Mouse (Mus musculus) liver, adult 2 months (tissue): Measurements from ENCODE around the gene Thrb. TPM values are rescaled to one million over a fixed set of nuclear protein-coding genes. Genes with fewer than 3 reads are reported as not detected.
A peak's percentile ranks its signal among the peaks of the same experiment; 100 is the strongest.
"Not testable (repeated sequence)": the region's sequence is repeated elsewhere in the genome, so short reads cannot be mapped to it uniquely, and the experiment has no call there.

Experiments used
- DNase-seq: peaks from one replicate; pipeline ENCODE4 v3.0.0-alpha.2; 2011; ENCODE audit warnings: low read depth, low spot score; ENCODE audit errors: extremely low read depth
- H3K27ac ChIP-seq: fragments of 200-500 bp; replicated peaks from 2 replicates; pipeline ENCODE4 v1.5.1; 2012; ENCODE audit warnings: low read depth, mild to moderate bottlenecking, control low read depth, inconsistent platforms, low read length; ENCODE audit not compliant: insufficient read depth
- H3K27me3 ChIP-seq: fragments of 200-500 bp; 2 replicates; pipeline ENCODE4 v1.6.1; 2012; ENCODE audit warnings: mild to moderate bottlenecking, moderate library complexity, low read length, inconsistent platforms; ENCODE audit not compliant: control insufficient read depth, insufficient read depth
- H3K36me3 ChIP-seq: fragments of 200-500 bp; 2 replicates; pipeline ENCODE4 v1.6.1; 2012; ENCODE audit warnings: low read length, inconsistent platforms; ENCODE audit not compliant: control insufficient read depth, insufficient read depth
- H3K4me1 ChIP-seq: fragments of 200-500 bp; 2 replicates; pipeline ENCODE4 v1.6.1; 2011; ENCODE audit warnings: low read length; ENCODE audit not compliant: control insufficient read depth, insufficient read depth
- H3K4me3 ChIP-seq: fragments of 200-500 bp; 2 replicates; pipeline ENCODE4 v1.5.1; 2011; ENCODE audit warnings: low read depth, mild to moderate bottlenecking, control low read depth, low read length, moderate library complexity; ENCODE audit not compliant: insufficient read depth
- H3K79me2 ChIP-seq: fragments of 200-500 bp; 2 replicates; pipeline ENCODE4 v1.6.1; 2012; ENCODE audit warnings: inconsistent platforms, mild to moderate bottlenecking, low read length, moderate library complexity; ENCODE audit not compliant: control insufficient read depth, insufficient read depth
- H3K9ac ChIP-seq: fragments of 200-500 bp; 2 replicates; pipeline ENCODE4 v1.6.1; 2012; ENCODE audit warnings: low read depth, mild to moderate bottlenecking, control low read depth, inconsistent platforms, low read length
- CTCF ChIP-seq: fragments of 200-500 bp; IDR thresholded peaks from 2 replicates; pipeline ENCODE4 v1.5.1; 2011; ENCODE audit warnings: low read depth, low read length, control low read depth
- POLR2A ChIP-seq: fragments of 200-500 bp; IDR thresholded peaks from 2 replicates; pipeline ENCODE4 v1.6.1; 2011; ENCODE audit warnings: low read length, control low read depth; ENCODE audit not compliant: insufficient read depth; ENCODE audit errors: extremely low read depth
- WGBS: fragments of 180-500 bp; shearing (Covaris S2); methylation state at CpG from one replicate; pipeline ENCODE4 v1.1.7; 2018; 5-methylcytosine and 5-hydroxymethylcytosine counted together
- polyA plus RNA-seq: library from polyadenylated mRNA; depleted of rRNA; stranded (reverse); fragments of >200 nt; gene quantifications from 2 replicates; pipeline ENCODE4 v1.2.3, GENCODE M21; 2012
- total RNA-seq: library from RNA; depleted of rRNA; stranded (reverse); fragments of >200 nt; gene quantifications from 2 replicates; pipeline ENCODE4 v1.2.3, GENCODE M21; 2014

The Thrb gene
- total and polyA plus RNA-seq, 2 experiments, result 8.6 to 34.6 TPM

DNA sequence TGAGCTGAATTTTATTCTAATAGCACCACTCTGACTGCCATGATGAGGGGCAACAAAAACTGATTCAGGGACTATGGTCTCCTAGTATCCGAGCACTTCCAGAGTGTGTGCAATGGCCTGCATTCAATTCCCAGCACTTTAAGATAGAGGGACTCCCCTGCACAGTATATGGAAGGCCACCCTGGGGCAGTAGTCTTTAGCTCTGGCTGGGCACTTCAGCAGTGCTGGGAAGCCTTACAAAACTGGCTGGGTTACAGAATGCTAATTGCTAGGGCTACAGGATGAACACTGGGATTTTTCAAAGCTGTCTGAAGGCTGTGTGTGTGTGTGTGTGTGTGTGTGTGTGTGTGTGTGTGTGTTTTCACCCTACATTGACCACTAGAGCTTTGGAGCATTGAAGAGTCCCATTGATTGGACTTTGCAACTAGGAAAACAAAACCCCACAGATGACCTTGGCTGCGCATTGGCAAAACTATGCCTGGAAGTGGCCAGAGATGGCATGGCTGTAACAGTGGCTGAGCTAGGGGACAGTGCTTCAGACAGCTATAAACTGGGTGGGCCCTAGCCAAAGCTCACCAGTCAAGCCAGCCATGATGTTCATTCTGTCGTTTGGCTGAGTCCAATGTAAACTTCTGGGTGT is 257.2 kb downstream of the Thrb start:
- no peak overlapping the region for H3K4me3 ChIP-seq
- peaks cover 39% of the 10 kb centered on the region for H3K4me1 ChIP-seq
- no peaks in the 10 kb centered on the region for H3K36me3 ChIP-seq
- H3K9ac ChIP-seq, result no peak overlapping the region
- H3K27ac ChIP-seq, result peak overlapping the region; percentile 63
- 38% methylated on average over 3 of the region's 3 CpGs for WGBS
- DNase-seq, result peak; percentile 91
- TF ChIP-seq POLR2A, result no peak
- no peak for TF ChIP-seq CTCF
- H3K79me2 ChIP-seq, result peaks cover 8% of the 10 kb centered on the region; the same call in 1 of the 2 replicates
- no peaks in the 10 kb centered on the region for H3K27me3 ChIP-seq

DNA sequence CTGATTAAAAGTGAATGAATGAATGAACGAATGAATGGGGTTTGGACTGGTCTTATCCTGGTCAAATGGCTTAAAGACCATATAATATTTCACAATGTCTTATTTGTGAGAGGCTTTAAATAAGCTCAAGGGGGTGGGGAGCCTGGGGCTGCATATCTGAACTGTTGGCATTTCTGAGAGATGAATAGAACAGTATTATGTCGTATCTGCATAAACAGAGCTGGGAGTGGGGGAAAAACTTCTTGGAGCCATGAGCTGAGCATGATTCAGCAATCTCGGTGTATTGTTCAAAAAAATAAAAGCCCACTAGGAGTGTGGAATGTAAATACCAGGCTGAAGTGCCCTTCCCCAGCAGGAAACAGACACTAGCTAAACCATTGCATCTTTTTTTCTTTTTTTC is 257.8 kb downstream of the Thrb start:
- Histone ChIP-seq H3K36me3 (no peaks in the 10 kb centered on the region), H3K27me3 (no peaks in the 10 kb centered on the region), H3K9ac (no peak overlapping the region), H3K4me1 (peaks cover 37% of the 10 kb centered on the region), H3K27ac (peak overlapping the region; percentile 54; the same call in 1 of the 2 replicates), H3K4me3 (no peak overlapping the region), H3K79me2 (peaks cover 8% of the 10 kb centered on the region; the same call in 1 of the 2 replicates)
- TF ChIP-seq CTCF, result no peak
- TF ChIP-seq POLR2A, result no peak
- WGBS, result 47% methylated on average over 3 of the region's 3 CpGs
- DNase-seq, result no peak

DNA sequence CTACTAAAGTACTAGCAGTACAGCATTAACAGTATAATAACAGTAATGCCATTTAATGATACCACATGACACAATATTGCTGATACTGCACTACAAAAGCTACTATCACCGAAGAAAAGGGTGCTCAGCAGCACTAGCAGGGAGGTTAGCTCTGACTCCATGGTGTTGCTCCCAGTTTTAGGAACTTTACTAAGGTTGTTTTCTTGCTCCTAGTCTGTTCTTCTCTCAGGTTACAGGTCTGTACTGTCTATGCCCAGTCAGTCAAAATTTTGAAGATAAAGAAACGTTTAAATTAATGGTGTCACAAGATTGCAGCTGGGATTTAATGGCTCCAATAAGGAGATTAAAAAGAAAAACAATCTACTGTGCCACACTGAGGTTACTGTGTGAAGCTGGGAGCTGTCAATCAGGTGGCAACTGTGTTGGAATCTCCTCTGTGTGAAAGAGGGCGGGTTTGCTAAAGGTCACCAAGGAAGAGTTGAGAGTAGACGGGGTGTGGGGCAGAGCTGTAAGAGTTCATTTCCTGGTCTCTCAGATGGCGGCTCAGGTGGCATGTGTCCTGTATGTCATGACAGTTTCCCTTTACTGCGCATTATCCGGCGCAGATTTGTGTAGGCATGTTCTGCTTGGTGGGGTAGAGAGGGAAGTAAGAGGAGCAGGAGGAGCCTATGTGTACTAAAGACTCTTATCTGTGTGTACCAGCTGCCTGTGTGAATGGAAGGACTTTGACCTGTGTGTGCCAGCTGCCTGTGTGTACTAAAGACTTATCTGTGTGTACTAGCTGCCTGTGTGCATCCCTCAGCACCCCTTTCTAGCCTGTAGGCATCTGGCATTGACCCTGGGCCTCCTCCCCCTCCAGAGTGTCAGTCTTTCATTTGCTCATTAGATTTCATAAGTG is 263.0 kb downstream of the Thrb start:
- H3K9ac ChIP-seq, result no peak overlapping the region
- no peaks in the 10 kb centered on the region for H3K27me3 ChIP-seq
- WGBS, result 52% methylated on average over 8 of the region's 8 CpGs
- TF ChIP-seq CTCF (no peak), POLR2A (no peak)
- H3K4me1 ChIP-seq, result peaks cover 14% of the 10 kb centered on the region
- H3K4me3 ChIP-seq, result no peak overlapping the region
- peak; percentile 76 for DNase-seq
- peaks cover 5% of the 10 kb centered on the region; the same call in 1 of the 2 replicates for H3K36me3 ChIP-seq
- H3K27ac ChIP-seq, result 0 out of 2 replicates have a peak overlapping the region, but pooled peaks have one; percentile 27
- peaks cover 8% of the 10 kb centered on the region; the same call in 1 of the 2 replicates for H3K79me2 ChIP-seq

- peaks cover 15% of the 10 kb centered on the region; the same call in 1 of the 2 replicates for H3K36me3 ChIP-seq
- WGBS, result 51% methylated on average over 1 of the region's 1 CpGs
- H3K4me1 ChIP-seq, result peaks cover 7% of the 10 kb centered on the region
- peaks cover 5% of the 10 kb centered on the region; the same call in 1 of the 2 replicates for H3K79me2 ChIP-seq
- no peaks in the 10 kb centered on the region for H3K27me3 ChIP-seq
- no peak overlapping the region for H3K9ac ChIP-seq
- no peak overlapping the region for H3K27ac ChIP-seq
- peak; percentile 56 for DNase-seq
- no peak overlapping the region for H3K4me3 ChIP-seq
- TF ChIP-seq CTCF, result peak; percentile 73
- no peak for TF ChIP-seq POLR2A
Measured at GRCm38 (mm10) chr14:17927469-17927868, 267.4 kb downstream of the Thrb start.

DNA sequence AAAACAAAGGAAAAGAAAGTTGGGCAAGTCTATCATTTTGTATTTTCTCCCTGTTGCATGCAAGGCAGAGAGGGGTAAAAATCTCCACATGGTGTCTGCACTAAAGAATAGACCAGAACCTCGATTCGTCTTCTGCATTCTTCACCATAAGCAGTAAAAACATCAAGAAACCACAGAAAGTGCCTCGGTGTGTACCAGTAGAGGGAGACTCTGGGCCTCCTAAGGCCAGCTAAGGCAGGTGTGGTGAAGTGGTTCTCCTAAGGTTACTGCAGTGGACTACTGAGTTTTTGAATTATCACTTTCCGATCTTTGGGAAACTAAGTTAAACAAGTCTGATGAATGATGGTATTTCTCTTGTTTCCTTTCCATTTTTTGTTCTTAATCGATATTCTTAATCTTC is 269.5 kb downstream of the Thrb start:
- Histone ChIP-seq H3K27ac (no peak overlapping the region), H3K36me3 (peaks cover 15% of the 10 kb centered on the region; the same call in 1 of the 2 replicates), H3K9ac (no peak overlapping the region), H3K27me3 (no peaks in the 10 kb centered on the region), H3K4me1 (no peaks in the 10 kb centered on the region), H3K4me3 (no peak overlapping the region), H3K79me2 (no peaks in the 10 kb centered on the region; the same call in 1 of the 2 replicates)
- 83% methylated on average over 5 of the region's 5 CpGs for WGBS
- TF ChIP-seq POLR2A (no peak), CTCF (no peak)
- no peak for DNase-seq

GRCm38 (mm10) chr14:17933475-17933874 is 273.4 kb downstream of the Thrb start:
- no peaks in the 10 kb centered on the region; the same call in 1 of the 2 replicates for H3K79me2 ChIP-seq
- WGBS, result 75% methylated on average over 2 of the region's 2 CpGs

DNA sequence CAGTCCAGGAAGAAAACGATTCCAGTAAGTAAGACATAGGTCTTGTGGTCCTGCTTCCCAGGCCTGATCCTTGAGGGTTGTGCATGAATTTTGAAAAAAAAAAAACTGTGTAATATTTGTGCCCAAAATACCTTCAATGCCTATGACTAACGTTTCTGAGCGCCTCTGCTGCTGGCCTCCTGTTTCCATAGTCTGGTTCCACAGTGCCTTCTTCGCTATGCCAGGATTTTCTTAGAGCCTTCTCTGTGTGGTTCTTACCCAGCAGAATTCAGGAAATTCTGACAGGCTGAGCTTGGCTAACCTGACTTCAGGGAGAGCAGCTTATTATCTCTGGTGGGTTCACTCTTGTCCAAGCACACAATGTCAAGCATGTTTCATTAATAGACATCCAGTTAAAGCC is 274.7 kb downstream of the Thrb start:
- WGBS, result 93% methylated on average over 4 of the region's 4 CpGs
- not testable (repeated sequence) for H3K4me1 ChIP-seq, H3K79me2 ChIP-seq, H3K9ac ChIP-seq, H3K4me3 ChIP-seq, H3K27ac ChIP-seq, H3K36me3 ChIP-seq, DNase-seq, H3K27me3 ChIP-seq

More at GRCm38 (mm10) chr14:17933475-17933874, 273.4 kb downstream of the Thrb start:
- Histone ChIP-seq H3K36me3 (peaks cover 9% of the 10 kb centered on the region; the same call in 1 of the 2 replicates), H3K4me3 (no peak overlapping the region), H3K27ac (no peak overlapping the region), H3K9ac (no peak overlapping the region), H3K27me3 (no peaks in the 10 kb centered on the region), H3K4me1 (no peaks in the 10 kb centered on the region)
- no peak for TF ChIP-seq POLR2A
- no peak for TF ChIP-seq CTCF
- DNase-seq, result no peak
